Mouse (Mus musculus) heart, adult 2 months (tissue): ENCODE data around the gene Slc10a7. TPM values are rescaled to one million over a fixed set of nuclear protein-coding genes. Genes with fewer than 3 reads are reported as not detected.

ENCODE experiments used
- DNase-seq, 2 experiments: peaks; one replicate each; pipeline ENCODE4 v3.0.0; 2021
- H3K27ac ChIP-seq: fragments of 200-600 bp; 2 replicates; pipeline ENCODE4 v1.8.1; 2022
- H3K27me3 ChIP-seq: fragments of 200-500 bp; 2 replicates; pipeline ENCODE4 v1.6.1; 2012; ENCODE audit warnings: mild to moderate bottlenecking, low read length, inconsistent platforms, mixed read lengths; ENCODE audit not compliant: control insufficient read depth, insufficient read depth
- H3K36me3 ChIP-seq: fragments of 200-500 bp; 2 replicates; pipeline ENCODE4 v1.6.1; 2012; ENCODE audit warnings: low read length, inconsistent platforms; ENCODE audit not compliant: control insufficient read depth, insufficient read depth
- H3K4me1 ChIP-seq: fragments of 200-500 bp; 2 replicates; pipeline ENCODE4 v1.6.1; 2011; ENCODE audit warnings: low read length; ENCODE audit not compliant: control insufficient read depth, insufficient read depth
- H3K4me3 ChIP-seq: fragments of 200-600 bp; 2 replicates; pipeline ENCODE4 v1.8.1; 2022
- H3K79me2 ChIP-seq: fragments of 200-500 bp; replicated peaks from 2 replicates; pipeline ENCODE4 v1.6.1; 2012; ENCODE audit warnings: mild to moderate bottlenecking, inconsistent platforms, low read length, moderate library complexity, mixed read lengths; ENCODE audit not compliant: control insufficient read depth, insufficient read depth
- H3K9ac ChIP-seq: fragments of 200-500 bp; 2 replicates; pipeline ENCODE4 v1.6.1; 2012; ENCODE audit warnings: low read depth, mild to moderate bottlenecking, control low read depth, inconsistent platforms, low read length, mixed read lengths
- CTCF ChIP-seq: fragments of 200-600 bp; IDR thresholded peaks from 2 replicates; pipeline ENCODE4 v1.8.1; 2022; ENCODE audit warnings: antibody characterized with exemption, mild to moderate bottlenecking, moderate library complexity
- EP300 ChIP-seq: fragments of 200-500 bp; IDR thresholded peaks from 2 replicates; pipeline ENCODE4 v1.6.1; 2011; ENCODE audit warnings: low read depth, low read length, control low read depth; ENCODE audit not compliant: insufficient read depth
- POLR2A ChIP-seq: fragments of 200-500 bp; IDR thresholded peaks from 2 replicates; pipeline ENCODE4 v1.6.1; 2011; ENCODE audit warnings: mild to moderate bottlenecking, low read depth, low read length, control low read depth; ENCODE audit not compliant: insufficient read depth
- WGBS: fragments of 180-500 bp; shearing (Covaris S2); methylation state at CpG from one replicate; pipeline ENCODE4 v1.1.7; 2018; 5-methylcytosine and 5-hydroxymethylcytosine counted together
- intact Hi-C: fragments of 180-260 bp; cut with DNase I; formaldehyde crosslinking; loops from one replicate; pipeline ENCODE4 v1.15.1; 2025
- polyA plus RNA-seq: library from polyadenylated mRNA; depleted of rRNA; stranded (reverse); fragments of >200 nt; gene quantifications from 2 replicates; pipeline ENCODE4 v1.2.3, GENCODE M21; 2012
- total RNA-seq, 2 experiments: library from RNA; stranded (reverse); gene quantifications; 2 replicates each; pipeline ENCODE4 v1.2.3; 2021

Gene Slc10a7
- total and polyA plus RNA-seq, 3 experiments, result 4.1 to 5.4 (median 4.3) TPM

DNA sequence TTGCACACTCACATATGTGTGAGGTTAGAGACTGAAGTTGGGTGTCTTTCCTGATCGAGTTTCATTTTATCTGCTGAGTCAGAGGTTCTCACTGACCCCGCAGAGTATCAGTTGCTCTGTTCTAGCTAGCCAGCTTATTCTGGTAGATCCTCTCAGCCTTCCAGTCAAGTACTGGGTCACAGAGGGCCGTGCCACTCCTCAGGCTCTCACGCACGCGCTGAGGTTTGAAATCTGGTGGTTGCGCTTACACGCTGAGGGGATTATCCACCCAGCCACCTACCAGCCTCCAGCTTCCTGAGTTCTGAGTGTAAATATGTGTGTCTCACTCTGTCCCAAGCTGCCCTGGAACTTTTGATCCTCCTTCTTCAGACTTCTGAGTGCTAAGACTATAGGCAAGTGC, 59.0 kb downstream of the Slc10a7 start:
- Histone ChIP-seq H3K4me3 (no peak overlapping the region), H3K36me3 (no peaks in the 10 kb centered on the region), H3K27ac (no peak overlapping the region), H3K9ac (no peak overlapping the region), H3K27me3 (no peaks in the 10 kb centered on the region), H3K79me2 (no peaks in the 10 kb centered on the region), H3K4me1 (no peaks in the 10 kb centered on the region)
- 82% methylated on average over 8 of the region's 8 CpGs for whole genome bisulfite sequencing
- TF ChIP-seq EP300 (no peak), POLR2A (no peak), CTCF (no peak)
- DNase-seq, result no peak
- intact Hi-C loops, result no loop called here

DNA sequence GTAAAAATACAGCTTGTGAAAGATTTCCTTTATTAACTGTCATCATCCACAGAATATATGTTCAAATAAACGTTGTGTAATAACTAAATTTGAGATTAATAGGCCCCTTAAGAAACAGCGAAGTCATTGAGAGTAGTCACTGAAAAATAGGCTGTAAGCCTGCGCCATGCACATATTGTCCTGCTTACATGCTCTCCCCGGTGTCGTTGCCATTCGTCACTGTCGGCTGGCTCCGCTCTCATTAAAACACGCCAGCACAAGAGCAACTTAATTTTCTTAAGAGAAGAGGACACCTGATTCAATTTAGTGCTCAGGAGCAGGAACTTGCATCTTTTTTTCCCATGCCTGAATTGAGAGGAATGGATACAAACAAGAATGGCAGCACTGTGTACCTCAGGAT, 62.4 kb downstream of the Slc10a7 start:
- intact Hi-C loops, result no loop called here
- no peaks in the 10 kb centered on the region for H3K27me3 ChIP-seq
- H3K9ac ChIP-seq, result no peak overlapping the region
- H3K4me1 ChIP-seq, result no peaks in the 10 kb centered on the region; the same call in 1 of the 2 replicates
- H3K36me3 ChIP-seq, result no peaks in the 10 kb centered on the region
- 92% methylated on average over 9 of the region's 9 CpGs for WGBS
- H3K79me2 ChIP-seq, result no peaks in the 10 kb centered on the region
- H3K27ac ChIP-seq, result no peak overlapping the region
- DNase-seq, result no peak
- TF ChIP-seq CTCF (no peak), EP300 (no peak), POLR2A (no peak)
- no peak overlapping the region for H3K4me3 ChIP-seq

DNA sequence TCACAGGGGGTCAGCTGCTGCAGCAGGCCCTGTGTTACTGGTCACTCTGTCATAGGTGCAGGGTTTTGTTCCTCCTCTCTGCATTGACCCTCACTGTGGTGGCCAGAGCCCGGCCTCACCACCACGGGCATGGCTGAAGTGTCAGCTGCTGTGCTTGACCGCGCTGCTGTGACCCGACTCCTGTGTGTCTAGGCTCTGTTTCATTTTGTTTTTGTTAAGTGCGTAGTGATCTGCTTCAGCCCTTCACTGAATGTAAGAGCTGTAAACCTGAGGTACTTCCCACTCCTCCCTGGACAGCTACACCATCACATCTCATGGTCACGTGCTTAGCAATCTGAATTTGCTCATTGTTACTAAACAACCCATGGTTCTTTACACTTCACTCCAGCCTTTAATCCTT, 65.1 kb downstream of the Slc10a7 start:
- 93% methylated on average over 7 of the region's 7 CpGs for WGBS
- intact Hi-C loops, result no loop called here
- H3K27me3 ChIP-seq, result no peaks in the 10 kb centered on the region
- H3K4me1 ChIP-seq, result no peaks in the 10 kb centered on the region; the same call in 1 of the 2 replicates
- no peaks in the 10 kb centered on the region for H3K79me2 ChIP-seq
- H3K9ac ChIP-seq, result no peak overlapping the region
- no peak overlapping the region for H3K27ac ChIP-seq
- no peak overlapping the region for H3K4me3 ChIP-seq
- TF ChIP-seq EP300 (no peak), CTCF (no peak), POLR2A (no peak)
- DNase-seq, result no peak
- no peaks in the 10 kb centered on the region for H3K36me3 ChIP-seq

DNA sequence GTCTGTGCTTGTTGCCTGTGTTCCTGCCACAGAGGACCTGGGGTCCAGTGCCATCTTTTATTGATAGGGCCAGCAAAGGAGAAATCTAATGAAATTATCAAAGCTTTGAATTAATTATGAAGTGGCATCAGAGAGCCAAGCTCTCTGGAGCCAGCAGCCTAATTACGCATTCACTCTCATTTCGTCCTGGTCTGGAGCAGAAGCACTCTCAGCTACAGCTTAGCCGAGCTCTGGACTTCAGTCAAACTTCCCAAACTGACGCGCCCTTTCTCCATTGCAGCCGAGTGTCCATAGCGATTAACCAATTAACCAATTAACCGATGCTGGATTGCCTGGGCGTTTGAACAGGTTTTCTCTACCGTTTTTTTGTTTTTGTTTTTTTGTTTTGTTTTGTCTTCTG, 68.4 kb downstream of the Slc10a7 start:
- Histone ChIP-seq H3K27me3 (no peaks in the 10 kb centered on the region), H3K79me2 (no peaks in the 10 kb centered on the region), H3K4me3 (no peak overlapping the region), H3K4me1 (no peaks in the 10 kb centered on the region; the same call in 1 of the 2 replicates), H3K36me3 (no peaks in the 10 kb centered on the region), H3K9ac (no peak overlapping the region), H3K27ac (no peak overlapping the region)
- intact Hi-C loops, result no loop called here
- WGBS, result 85% methylated on average over 10 of the region's 10 CpGs
- TF ChIP-seq CTCF, result no peak
- no peak for TF ChIP-seq EP300
- TF ChIP-seq POLR2A, result no peak
- DNase-seq, result no peak

GRCm38 (mm10) chr8:78578036-78578435, 68.9 kb downstream of the Slc10a7 start:
- Histone ChIP-seq H3K27ac (no peak overlapping the region), H3K4me1 (no peaks in the 10 kb centered on the region; the same call in 1 of the 2 replicates), H3K27me3 (no peaks in the 10 kb centered on the region), H3K36me3 (no peaks in the 10 kb centered on the region), H3K79me2 (no peaks in the 10 kb centered on the region), H3K4me3 (no peak overlapping the region), H3K9ac (no peak overlapping the region)
- no peak for DNase-seq
- intact Hi-C loops, result no loop called here
- TF ChIP-seq EP300 (no peak), POLR2A (no peak), CTCF (no peak)
- WGBS, result 98% methylated on average over 3 of the region's 3 CpGs

DNA sequence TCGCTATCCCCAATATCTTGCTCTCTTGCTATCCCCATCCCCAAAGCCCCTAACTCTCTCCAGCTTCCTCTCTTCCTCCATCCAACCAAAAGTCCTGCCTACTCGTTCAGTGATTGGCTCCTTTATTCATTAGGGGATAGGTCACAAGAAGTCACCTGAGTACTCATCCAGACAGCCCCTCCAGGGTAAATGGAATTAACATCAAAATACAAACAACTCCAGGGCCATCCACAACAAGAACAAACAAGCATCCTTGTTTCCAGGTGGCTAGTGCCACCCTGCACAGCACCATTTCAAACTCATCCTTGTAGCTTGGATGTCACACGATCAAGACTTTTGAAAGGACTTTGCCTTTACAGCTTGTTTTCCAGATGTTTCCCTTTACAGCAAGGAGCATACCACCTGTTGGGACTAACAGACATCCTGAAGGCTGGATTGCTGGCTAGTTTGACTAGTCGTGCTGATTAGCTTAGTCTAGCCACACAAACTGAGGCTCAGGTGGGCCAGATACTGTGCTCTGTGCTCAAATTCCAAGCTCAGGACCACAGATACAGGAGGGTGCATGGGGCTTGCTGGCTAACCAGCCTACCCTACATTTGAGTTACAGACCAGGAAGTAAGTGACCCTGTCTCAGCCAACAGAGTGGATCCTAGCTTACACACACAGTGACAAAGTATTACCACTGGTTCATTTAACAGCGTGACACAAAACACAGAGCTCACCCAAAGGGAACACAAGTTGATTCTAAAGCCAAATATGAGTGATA, 75.0 kb downstream of the Slc10a7 start:
- no peaks in the 10 kb centered on the region for H3K36me3 ChIP-seq
- no peaks in the 10 kb centered on the region for H3K27me3 ChIP-seq
- no peak for DNase-seq
- no peak for TF ChIP-seq CTCF
- H3K4me3 ChIP-seq, result no peak overlapping the region
- H3K9ac ChIP-seq, result no peak overlapping the region
- H3K79me2 ChIP-seq, result no peaks in the 10 kb centered on the region
- intact Hi-C loops, result loop anchor here (2.0 to 5.0 kb wide), 2 partner anchors 41 to 63 kb away; no protein-coding TSS in a partner anchor
- peak overlapping the region; percentile 40 for H3K27ac ChIP-seq
- WGBS, result 60% methylated on average over 5 of the region's 5 CpGs
- peaks cover 4% of the 10 kb centered on the region for H3K4me1 ChIP-seq
